Mouse (Mus musculus) forebrain, embryonic 13.5 days (tissue): Measurements from ENCODE around the gene Tbc1d10c. TPM values are rescaled to one million over a fixed set of nuclear protein-coding genes. Genes with fewer than 3 reads are reported as not detected.
A peak's percentile ranks its signal among the peaks of the same experiment; 100 is the strongest.

Experiments
- ATAC-seq: fragments of 200-750 bp; cut with Nextera tagmentation; 2 replicates; pipeline ENCODE4 v1.8.0; 2017
- H3K27ac ChIP-seq: fragments of 300-500 bp; sonication (generic); 2 replicates; pipeline ENCODE4 v1.5.1; 2015; ENCODE audit warnings: inconsistent platforms, mild to moderate bottlenecking, moderate library complexity
- H3K27me3 ChIP-seq: fragments of 300-500 bp; sonication (generic); 2 replicates; pipeline ENCODE4 v1.6.1; 2015; ENCODE audit warnings: mild to moderate bottlenecking, inconsistent platforms
- H3K36me3 ChIP-seq: fragments of 300-500 bp; sonication (generic); 2 replicates; pipeline ENCODE4 v1.6.1; 2015; ENCODE audit warnings: mild to moderate bottlenecking, inconsistent platforms; ENCODE audit not compliant: poor library complexity, severe bottlenecking
- H3K4me1 ChIP-seq: fragments of 300-500 bp; sonication (generic); 2 replicates; pipeline ENCODE4 v1.6.1; 2015; ENCODE audit warnings: inconsistent platforms
- H3K4me2 ChIP-seq: fragments of 300-500 bp; sonication (generic); 2 replicates; pipeline ENCODE4 v1.6.1; 2015; ENCODE audit warnings: inconsistent platforms, mild to moderate bottlenecking, moderate library complexity
- H3K4me3 ChIP-seq: fragments of 300-500 bp; sonication (generic); 2 replicates; pipeline ENCODE4 v1.5.1; 2015; ENCODE audit warnings: mild to moderate bottlenecking, inconsistent platforms
- H3K9ac ChIP-seq: fragments of 300-500 bp; sonication (generic); 2 replicates; pipeline ENCODE4 v1.6.1; 2015; ENCODE audit warnings: mild to moderate bottlenecking, inconsistent platforms
- H3K9me3 ChIP-seq: fragments of 300-500 bp; sonication (generic); replicated peaks from 2 replicates; pipeline ENCODE4 v1.6.1; 2016; ENCODE audit warnings: inconsistent platforms
- WGBS: fragments of 180-500 bp; shearing (Covaris S2); methylation state at CpG from one replicate; pipeline ENCODE4 v1.1.7; 2015; 5-methylcytosine and 5-hydroxymethylcytosine counted together
- polyA plus RNA-seq: library from polyadenylated mRNA; unstranded; fragments of >200 nt; fragmentation: Nextera tagmentation; extraction: Ambion mirVana; gene quantifications from 2 replicates; pipeline ENCODE4 v1.2.1, GENCODE M21; 2015

Gene Tbc1d10c
- polyA plus RNA-seq = 0.77 and 0.82 TPM in 2 replicates

GRCm38 (mm10) chr19:4190831-4191334 lies at the start of gene Tbc1d10c:
Gene Tbc1d10c (minus strand): TSS chr19:4191284.
- Histone ChIP-seq H3K27ac (peak within 1 kb of the TSS; percentile 81), H3K4me2 (peak within 1 kb of the TSS; percentile 82), H3K9me3 (no peaks in the 10 kb centered on the region), H3K36me3 (peaks cover 29% of the 10 kb centered on the region), H3K9ac (peak within 1 kb of the TSS; percentile 96), H3K4me1 (peaks cover 32% of the 10 kb centered on the region), H3K4me3 (peak within 1 kb of the TSS; percentile 97), H3K27me3 (no peaks in the 10 kb centered on the region)
- 66% methylated on average over 4 of the region's 4 CpGs for WGBS
- no peak for ATAC-seq

GRCm38 (mm10) chr19:4240247-4240668 lies 49.2 kb upstream of the Tbc1d10c start:
- ATAC-seq = no peak
- Histone ChIP-seq H3K27me3 (no peaks in the 10 kb centered on the region), H3K9ac (no peak overlapping the region), H3K4me1 (no peaks in the 10 kb centered on the region), H3K36me3 (no peaks in the 10 kb centered on the region), H3K9me3 (no peaks in the 10 kb centered on the region), H3K4me3 (no peak overlapping the region), H3K4me2 (no peak overlapping the region), H3K27ac (no peak overlapping the region)
- 75% methylated on average over 8 of the region's 8 CpGs for WGBS

- H3K4me3 ChIP-seq = no peak overlapping the region
- 83% methylated on average over 4 of the region's 4 CpGs for WGBS
- H3K36me3 ChIP-seq = no peaks in the 10 kb centered on the region
- H3K4me1 ChIP-seq = peaks cover 10% of the 10 kb centered on the region
- H3K9ac ChIP-seq = no peak overlapping the region
- H3K27ac ChIP-seq = no peak overlapping the region
- no peak for ATAC-seq
- H3K9me3 ChIP-seq = no peaks in the 10 kb centered on the region
- no peak overlapping the region for H3K4me2 ChIP-seq
- H3K27me3 ChIP-seq = peaks cover 17% of the 10 kb centered on the region
Measured at GRCm38 (mm10) chr19:4234548-4234947, 43.5 kb upstream of the Tbc1d10c start.

GRCm38 (mm10) chr19:4232651-4233050 lies 41.6 kb upstream of the Tbc1d10c start:
- no peaks in the 10 kb centered on the region for H3K36me3 ChIP-seq
- no peak overlapping the region for H3K4me3 ChIP-seq
- peak overlapping the region; percentile 87 for H3K4me2 ChIP-seq
- H3K9ac ChIP-seq = peak overlapping the region; percentile 69; the same call in 1 of the 2 replicates
- no peaks in the 10 kb centered on the region for H3K9me3 ChIP-seq
- H3K27me3 ChIP-seq = peaks cover 29% of the 10 kb centered on the region
- H3K4me1 ChIP-seq = peaks cover 10% of the 10 kb centered on the region
- H3K27ac ChIP-seq = no peak overlapping the region
- no peak for ATAC-seq
- 79% methylated on average over 7 of the region's 7 CpGs for WGBS

- WGBS = 36% methylated on average over 2 of the region's 2 CpGs
- Histone ChIP-seq H3K36me3 (no peaks in the 10 kb centered on the region), H3K4me3 (peak overlapping the region; percentile 60), H3K4me1 (peaks cover 10% of the 10 kb centered on the region), H3K4me2 (peak overlapping the region; percentile 87), H3K9me3 (no peaks in the 10 kb centered on the region), H3K27ac (no peak overlapping the region), H3K27me3 (peaks cover 30% of the 10 kb centered on the region), H3K9ac (peak overlapping the region; percentile 69)
- ATAC-seq = peak; percentile 36; the same call in 1 of the 2 replicates
Measured at GRCm38 (mm10) chr19:4232186-4232572, 41.1 kb upstream of the Tbc1d10c start.

GRCm38 (mm10) chr19:4231253-4232185 lies 40.4 kb upstream of the Tbc1d10c start, which contains the start of gene Pold4:
Gene Pold4 (plus strand): TSS chr19:4231899.
- Histone ChIP-seq H3K4me1 (peaks cover 10% of the 10 kb centered on the region), H3K27ac (peak within 1 kb of the TSS; percentile 48; the same call in 1 of the 2 replicates), H3K36me3 (no peaks in the 10 kb centered on the region), H3K9me3 (no peaks in the 10 kb centered on the region), H3K27me3 (peaks cover 32% of the 10 kb centered on the region), H3K4me2 (peak within 1 kb of the TSS; percentile 87), H3K4me3 (peak within 1 kb of the TSS; percentile 60), H3K9ac (peak within 1 kb of the TSS; percentile 69)
- peak; percentile 93 for ATAC-seq
- 12% methylated on average over 26 of the region's 26 CpGs for WGBS

GRCm38 (mm10) chr19:4230415-4230814 lies 39.3 kb upstream of the Tbc1d10c start:
- 71% methylated on average over 8 of the region's 8 CpGs for WGBS
- no peaks in the 10 kb centered on the region for H3K36me3 ChIP-seq
- peaks cover 36% of the 10 kb centered on the region for H3K27me3 ChIP-seq
- no peak overlapping the region for H3K27ac ChIP-seq
- H3K9ac ChIP-seq = no peak overlapping the region
- ATAC-seq = no peak
- H3K4me3 ChIP-seq = no peak overlapping the region
- H3K4me1 ChIP-seq = peaks cover 10% of the 10 kb centered on the region
- no peak overlapping the region for H3K4me2 ChIP-seq
- H3K9me3 ChIP-seq = no peaks in the 10 kb centered on the region

GRCm38 (mm10) chr19:4229451-4230076 lies 38.5 kb upstream of the Tbc1d10c start:
- Histone ChIP-seq H3K36me3 (no peaks in the 10 kb centered on the region), H3K4me1 (peaks cover 10% of the 10 kb centered on the region), H3K27ac (no peak overlapping the region), H3K4me2 (no peak overlapping the region), H3K4me3 (no peak overlapping the region), H3K27me3 (peaks cover 36% of the 10 kb centered on the region), H3K9ac (peak overlapping the region; percentile 12; the same call in 1 of the 2 replicates), H3K9me3 (no peaks in the 10 kb centered on the region)
- 51% methylated on average over 9 of the region's 9 CpGs for WGBS
- ATAC-seq = no peak

- Histone ChIP-seq H3K27me3 (peaks cover 36% of the 10 kb centered on the region), H3K4me2 (no peak overlapping the region), H3K36me3 (no peaks in the 10 kb centered on the region), H3K27ac (no peak overlapping the region), H3K9ac (no peak overlapping the region), H3K4me1 (peaks cover 10% of the 10 kb centered on the region), H3K4me3 (no peak overlapping the region), H3K9me3 (no peaks in the 10 kb centered on the region)
- 78% methylated on average over 4 of the region's 4 CpGs for WGBS
- no peak for ATAC-seq
Measured at GRCm38 (mm10) chr19:4228891-4229290, 37.8 kb upstream of the Tbc1d10c start.

- Histone ChIP-seq H3K27ac (no peak overlapping the region), H3K36me3 (no peaks in the 10 kb centered on the region), H3K4me1 (peaks cover 10% of the 10 kb centered on the region), H3K9ac (no peak overlapping the region), H3K9me3 (no peaks in the 10 kb centered on the region), H3K4me3 (no peak overlapping the region), H3K4me2 (no peak overlapping the region), H3K27me3 (peaks cover 36% of the 10 kb centered on the region)
- 24% methylated on average over 8 of the region's 8 CpGs for WGBS
- no peak for ATAC-seq
Measured at GRCm38 (mm10) chr19:4227894-4228678, 37.0 kb upstream of the Tbc1d10c start.

GRCm38 (mm10) chr19:4227446-4227845 lies 36.4 kb upstream of the Tbc1d10c start:
- Histone ChIP-seq H3K4me1 (peaks cover 9% of the 10 kb centered on the region), H3K27me3 (peaks cover 32% of the 10 kb centered on the region), H3K4me2 (no peak overlapping the region), H3K36me3 (no peaks in the 10 kb centered on the region), H3K9me3 (no peaks in the 10 kb centered on the region), H3K4me3 (no peak overlapping the region), H3K9ac (no peak overlapping the region), H3K27ac (no peak overlapping the region)
- ATAC-seq = no peak
- WGBS = 72% methylated on average over 5 of the region's 5 CpGs
